Mouse (Mus musculus) thymus, adult 18-20 months (tissue): Measurements from ENCODE around the gene Cmah.

Experiments
- DNase-seq, 2 experiments: peaks; one replicate each; pipeline ENCODE4 v3.0.0; 2022; ENCODE audit warnings: mixed read lengths in 2 of 2

Cmah gene

DNA sequence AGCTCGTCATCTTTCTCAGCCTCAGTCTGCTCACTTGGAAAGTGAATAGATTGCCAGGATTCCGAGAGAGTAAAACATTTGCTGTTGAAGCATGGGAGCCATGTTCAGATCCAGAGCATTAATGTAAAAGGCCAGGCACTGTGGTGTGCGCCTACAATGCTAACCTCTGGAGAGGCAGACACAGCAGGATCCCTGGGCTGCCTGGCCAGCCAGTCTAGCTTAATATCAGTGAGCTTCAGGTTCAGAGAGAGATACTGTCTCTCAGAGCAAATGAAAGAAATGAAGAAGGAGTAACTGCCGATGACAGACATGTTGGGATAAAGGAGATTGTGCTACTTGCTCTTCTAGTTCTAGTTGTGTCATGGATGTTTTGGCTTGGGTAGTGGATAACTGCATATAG is 91.6 kb downstream of the Cmah start:
- DNase-seq: no peak

DNA sequence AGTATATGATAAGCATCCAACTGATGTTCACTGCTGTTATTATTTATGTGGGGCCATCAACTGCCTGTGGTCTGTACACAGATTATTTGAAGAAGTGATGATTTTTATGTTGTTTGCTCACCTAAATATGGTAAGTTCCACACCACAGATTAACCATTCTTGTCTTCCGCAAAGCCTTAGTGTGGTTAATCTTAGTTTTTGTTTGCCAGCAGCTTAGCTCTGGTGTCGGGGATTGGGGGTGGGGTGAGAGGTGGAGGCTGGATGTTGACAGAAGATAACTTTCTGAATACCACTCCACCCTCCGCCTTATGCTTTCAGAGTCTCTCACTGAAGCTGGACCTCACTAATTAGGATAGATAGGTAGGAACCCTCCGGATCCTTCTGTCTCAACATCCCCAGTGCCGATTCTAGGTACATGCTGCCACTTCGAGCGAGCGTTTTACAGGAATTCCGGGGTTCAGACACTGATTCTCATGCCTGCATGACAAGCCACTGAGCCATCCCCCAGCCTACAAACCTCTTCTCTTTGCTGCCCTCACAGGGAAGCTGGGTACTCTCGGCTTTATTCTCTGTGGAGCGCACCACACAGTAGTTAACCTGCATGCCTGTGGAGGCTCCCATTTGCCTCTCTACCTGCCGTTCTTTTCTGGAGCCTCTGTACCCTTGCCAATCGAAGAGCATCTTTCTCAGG is 92.5 kb downstream of the Cmah start:
- DNase-seq: no peak

- no peak for DNase-seq
Measured at GRCm38 (mm10) chr13:24421987-24422386, 94.8 kb downstream of the Cmah start.

DNA sequence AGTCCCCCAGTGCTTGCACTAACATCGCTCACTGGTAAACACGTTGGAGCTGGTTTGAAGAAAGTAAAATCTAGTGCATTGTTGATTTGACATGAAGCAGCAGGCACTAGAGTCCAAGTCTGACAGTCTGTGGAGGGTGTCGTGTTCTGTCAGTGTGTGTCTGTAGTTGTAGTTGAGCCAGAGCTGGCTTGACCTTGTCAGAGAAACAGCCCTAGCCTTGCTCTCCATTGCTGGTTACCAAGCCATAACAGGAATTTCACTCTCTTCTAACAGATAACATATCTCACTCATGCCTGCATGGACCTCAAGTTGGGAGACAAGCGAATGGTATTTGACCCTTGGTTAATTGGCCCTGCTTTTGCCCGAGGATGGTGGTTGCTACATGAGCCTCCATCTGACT is 103.0 kb downstream of the Cmah start:
- DNase-seq: no peak

- no peak for DNase-seq
Measured at GRCm38 (mm10) chr13:24431593-24431992, 104.4 kb downstream of the Cmah start.

- no peak for DNase-seq
Measured at GRCm38 (mm10) chr13:24442272-24442671, 115.1 kb downstream of the Cmah start.

GRCm38 (mm10) chr13:24443763-24444347 is 116.7 kb downstream of the Cmah start:
- DNase-seq: no peak

DNA sequence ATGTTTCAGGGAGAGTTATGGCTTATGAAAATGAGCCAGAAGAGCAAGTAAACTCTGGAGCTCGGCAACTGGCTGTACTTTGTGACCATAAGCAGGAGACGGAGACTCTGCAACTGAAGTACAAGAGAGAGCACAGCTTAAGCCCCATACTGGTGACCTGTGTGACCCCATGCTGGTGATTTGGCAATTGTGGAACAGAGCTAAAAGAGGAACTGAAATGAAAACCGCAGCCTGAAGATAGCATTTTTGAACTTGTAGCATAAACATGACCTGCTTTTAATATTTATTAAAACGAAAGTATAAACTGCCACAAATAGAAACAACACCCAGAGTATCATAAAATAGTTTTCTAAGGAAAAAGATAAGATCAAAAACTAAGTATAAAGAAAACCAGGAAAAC is 117.5 kb downstream of the Cmah start:
- DNase-seq: no peak

GRCm38 (mm10) chr13:24445166-24445565 is 118.0 kb downstream of the Cmah start:
- no peak for DNase-seq

DNA sequence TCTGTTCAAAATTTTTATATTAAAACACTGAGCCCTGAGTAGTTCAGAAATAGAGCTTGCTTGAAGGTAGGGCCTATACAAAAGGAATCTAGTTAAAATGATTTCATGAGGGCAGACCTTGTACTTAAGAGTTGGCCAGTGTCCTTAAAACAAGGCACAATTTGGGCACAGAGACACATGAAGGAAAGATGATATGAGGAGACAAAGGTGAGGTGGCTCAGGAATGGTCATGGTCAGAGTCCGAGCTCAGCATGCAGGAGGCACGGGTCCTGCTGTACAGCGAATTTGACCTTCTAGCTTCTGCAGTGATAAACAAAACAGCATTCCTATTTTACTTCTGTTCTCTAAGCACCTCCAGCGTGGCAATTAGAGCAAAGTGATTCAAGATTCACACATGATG is 118.9 kb downstream of the Cmah start:
- no peak for DNase-seq

DNA sequence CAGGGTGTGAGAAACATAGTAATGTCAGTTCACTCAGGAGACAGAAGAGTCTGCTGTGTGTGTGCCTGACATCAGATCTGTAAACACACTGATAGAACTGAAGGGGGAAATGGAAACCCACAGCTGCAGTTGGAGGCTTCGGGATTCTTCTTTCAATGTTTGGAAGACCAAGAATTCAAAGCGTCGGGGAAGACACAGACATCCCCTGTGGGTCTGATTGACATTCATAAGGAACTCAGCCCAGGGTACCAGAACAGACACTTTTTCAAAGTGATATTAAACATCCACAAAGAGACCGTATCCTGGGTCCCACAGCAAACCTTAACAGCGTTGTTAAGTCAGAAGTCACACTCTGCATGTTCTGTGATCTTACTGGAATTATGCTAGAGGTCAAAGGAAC is 119.8 kb downstream of the Cmah start:
- no peak for DNase-seq

DNA sequence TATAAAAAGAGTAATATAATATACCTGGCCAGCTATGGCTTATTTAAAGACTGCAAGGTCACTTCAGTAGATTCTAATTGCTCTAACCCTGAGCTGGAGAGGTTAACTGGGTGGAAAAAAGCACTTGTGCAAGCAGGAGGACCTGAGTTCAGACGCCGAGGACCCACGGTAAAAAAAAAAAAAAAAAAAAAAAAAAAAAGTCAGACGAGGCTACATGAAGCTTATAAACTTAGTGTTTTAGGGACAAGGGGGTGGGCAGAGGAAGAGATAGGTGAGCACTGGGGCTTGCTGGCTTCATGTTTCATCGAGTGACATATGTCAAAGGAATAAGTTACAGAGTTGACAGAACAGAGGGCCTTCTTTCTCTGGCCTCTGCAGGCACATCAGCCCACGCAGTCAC is 121.4 kb downstream of the Cmah start:
- DNase-seq: no peak

DNA sequence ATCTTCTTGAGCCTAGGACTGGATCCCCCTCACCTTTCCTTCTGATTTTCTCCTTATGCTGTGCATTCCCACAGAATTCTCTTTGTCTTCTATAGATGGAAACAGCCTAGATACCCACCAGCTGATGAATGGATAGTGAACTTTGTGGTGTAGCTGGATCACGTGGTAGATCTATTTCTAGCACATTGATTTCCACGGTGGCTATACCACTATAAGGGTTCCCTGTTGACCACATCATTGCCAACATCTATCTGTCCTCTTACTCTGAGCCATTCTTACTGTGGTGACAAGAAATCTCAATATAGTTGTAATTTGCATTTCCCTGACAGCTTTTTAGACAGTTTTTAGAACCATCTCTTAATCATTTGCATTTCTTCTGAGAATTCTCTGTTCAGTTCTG is 124.3 kb downstream of the Cmah start:
- no peak for DNase-seq

GRCm38 (mm10) chr13:24453737-24454136 is 126.5 kb downstream of the Cmah start:
- no peak for DNase-seq

DNA sequence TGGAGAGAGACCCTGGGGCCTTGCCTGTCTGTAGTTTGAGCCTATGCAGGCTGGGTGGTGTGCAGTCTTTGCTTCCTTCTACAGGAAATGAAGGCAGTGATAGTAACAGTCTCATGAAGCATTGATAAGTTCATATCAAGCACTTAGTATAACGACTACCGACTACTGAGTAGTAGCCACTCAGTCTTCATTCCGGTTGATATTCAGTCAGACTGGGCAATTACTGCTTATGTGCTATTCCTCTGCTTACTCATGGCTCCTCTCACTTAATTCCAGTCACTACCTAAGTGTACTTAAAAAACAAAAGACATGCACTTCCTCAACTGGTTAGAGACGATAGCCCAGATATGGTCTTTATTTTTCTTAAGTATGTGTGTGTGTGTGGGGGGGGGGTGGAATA is 129.2 kb downstream of the Cmah start:
- no peak for DNase-seq

GRCm38 (mm10) chr13:24460517-24460916 is 133.3 kb downstream of the Cmah start:
- DNase-seq: no peak

- no peak for DNase-seq
Measured at GRCm38 (mm10) chr13:24463767-24464166, 136.6 kb downstream of the Cmah start.

DNA sequence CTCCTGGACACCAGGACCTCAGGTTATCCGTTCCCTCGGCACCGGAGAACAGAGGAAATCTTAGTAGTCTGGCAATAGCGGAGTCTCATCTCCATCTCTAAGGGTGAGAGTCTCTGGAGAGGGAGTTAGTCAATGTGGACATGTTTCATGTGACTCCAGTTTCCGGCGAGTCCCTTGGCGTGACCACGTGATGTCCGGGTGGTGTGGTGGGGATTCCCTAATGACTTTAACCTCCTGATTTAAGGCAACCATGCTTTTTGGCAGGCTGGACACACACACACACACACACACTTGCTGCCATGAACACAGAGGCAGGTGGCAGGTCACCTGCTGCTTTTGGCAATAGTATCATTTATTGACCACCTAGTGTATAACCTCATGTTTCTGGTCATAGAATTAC is 138.8 kb downstream of the Cmah start:
- DNase-seq: no peak

GRCm38 (mm10) chr13:24467806-24468205 is 140.6 kb downstream of the Cmah start:
- DNase-seq: no peak

DNA sequence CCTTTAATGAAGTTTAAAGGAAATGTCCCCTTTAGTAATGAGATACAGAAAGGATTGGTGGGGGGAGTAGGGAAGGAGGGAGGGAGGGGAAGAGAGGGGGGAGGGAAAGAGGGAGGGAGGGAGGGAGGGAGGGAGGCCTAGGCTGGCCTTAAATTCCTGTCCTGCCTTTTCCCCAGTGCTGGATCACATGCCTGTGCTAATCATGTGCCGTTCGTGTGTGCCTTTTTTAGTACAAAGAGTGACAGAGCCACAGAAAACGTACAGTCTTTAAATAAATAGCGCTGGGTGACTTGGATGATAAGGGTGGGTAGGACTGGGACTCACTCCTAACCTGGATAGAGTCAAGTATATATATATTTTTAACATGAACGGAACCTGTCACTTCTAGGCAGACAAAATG is 150.4 kb downstream of the Cmah start:
- no peak for DNase-seq

GRCm38 (mm10) chr13:24479516-24479915 is 152.3 kb downstream of the Cmah start:
- DNase-seq: no peak

DNA sequence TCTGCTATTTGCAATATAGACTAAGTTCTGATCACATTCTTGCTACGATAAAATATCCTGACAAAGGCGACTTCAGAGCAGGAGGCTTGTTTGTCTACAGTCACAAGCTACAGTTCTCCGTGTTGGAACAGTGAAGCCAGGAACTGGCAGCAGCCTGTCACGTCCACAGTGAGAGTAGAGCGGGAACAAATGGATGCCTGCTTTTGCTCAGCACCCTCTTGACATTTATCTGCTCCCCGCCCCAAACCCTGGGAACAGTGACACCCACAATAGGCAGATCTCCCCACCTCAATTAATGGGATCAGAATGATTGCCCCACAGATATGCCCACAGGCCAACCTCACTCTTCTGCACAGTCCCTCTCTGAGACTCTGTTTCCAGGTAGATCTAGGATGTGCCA is 153.6 kb downstream of the Cmah start:
- no peak for DNase-seq

DNA sequence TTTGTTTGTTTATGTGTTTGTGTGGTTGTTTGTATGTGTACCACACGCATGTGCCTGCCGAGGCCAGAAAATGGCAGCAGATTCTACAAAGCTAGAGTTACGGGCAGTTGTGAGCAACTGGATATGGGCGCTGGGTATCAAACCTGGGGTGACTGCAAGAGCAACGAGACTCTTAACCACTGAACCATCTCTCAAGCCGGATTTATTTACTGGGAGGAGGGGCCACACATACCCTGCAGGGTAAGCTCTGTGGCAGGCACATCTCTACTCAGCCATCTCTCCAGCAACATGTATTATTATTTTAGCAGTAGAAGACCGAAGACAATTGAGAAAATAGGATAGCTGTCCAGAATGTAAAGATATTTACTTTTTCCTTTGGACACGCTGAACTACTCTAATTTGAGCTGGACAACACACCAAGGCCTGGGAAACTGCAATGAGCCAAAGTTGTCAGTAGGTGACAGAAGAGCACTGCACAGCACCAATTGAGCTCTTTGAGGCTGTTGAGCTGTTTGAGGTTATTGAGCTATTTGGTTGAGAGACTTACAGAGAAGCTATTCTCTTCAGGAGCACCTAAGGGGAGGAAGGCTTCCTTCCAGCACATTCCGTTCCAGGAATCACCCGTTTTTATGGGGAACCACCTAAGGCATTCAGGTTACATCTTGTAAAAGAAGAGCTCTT is 154.6 kb downstream of the Cmah start:
- DNase-seq: no peak

DNA sequence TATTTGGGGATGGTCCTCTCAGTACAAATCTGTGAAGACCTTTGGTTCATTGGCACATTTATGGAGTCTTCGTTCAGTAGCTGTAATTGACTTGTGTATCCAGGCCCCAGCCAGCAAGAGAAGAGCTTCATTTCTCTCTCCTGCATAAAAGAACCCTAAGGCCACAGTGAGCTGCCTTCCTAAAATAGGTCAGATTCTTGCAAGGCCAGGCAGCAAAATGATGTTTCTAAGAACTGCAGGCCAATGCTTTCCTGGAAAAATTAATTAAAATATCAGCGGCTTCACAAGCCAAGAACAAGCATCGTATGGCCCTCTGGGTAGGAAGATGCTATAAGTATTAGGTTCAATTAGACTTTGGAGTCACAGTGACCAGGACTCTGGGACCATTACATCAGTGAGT is 156.5 kb downstream of the Cmah start:
- DNase-seq: no peak

- DNase-seq: no peak
Measured at GRCm38 (mm10) chr13:24484811-24485210, 157.6 kb downstream of the Cmah start.
